ENCODE assay signal across 19 mouse cellular contexts in the genomic region with DNA sequence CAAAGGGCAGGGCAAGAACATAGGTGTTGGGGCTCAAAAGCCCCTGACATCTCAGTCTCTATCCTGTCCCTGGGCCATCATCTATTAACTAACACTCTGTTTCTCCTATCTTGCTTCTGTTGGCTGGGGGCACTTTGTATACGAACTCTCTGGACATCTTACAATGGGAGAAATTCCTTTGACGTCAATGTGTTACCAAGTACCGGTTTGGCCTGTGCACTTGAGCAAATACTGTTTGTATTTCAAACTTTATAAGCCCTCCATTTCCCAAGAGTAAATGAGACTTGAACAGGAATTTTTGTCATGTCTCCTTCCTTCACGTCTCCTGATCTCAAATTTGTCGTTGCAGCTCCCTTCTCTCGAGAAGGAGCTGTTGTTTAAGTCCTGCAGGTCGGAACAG.
"Had no signal": no experiment of that assay in that cellular context is flagged by ENCODE, and none has a peak within 500 bp of the region (broad histone marks: within the 10 kb centered on the region; RNA-seq: fewer than 3 reads in every experiment).

No protein-coding gene starts in this region.

- H3K4me2 ChIP-seq: liver, embryonic 12.5 days; midbrain, embryonic 12.5 days; neural tube, embryonic 13.5 days; neural tube, embryonic 15.5 days had no signal

- H3K4me3 ChIP-seq: liver, embryonic 12.5 days; midbrain, embryonic 10.5 days; midbrain, embryonic 12.5 days; myocyte; neural tube, embryonic 13.5 days; neural tube, embryonic 15.5 days had no signal

- ATAC-seq: liver, embryonic 12.5 days; midbrain, embryonic 16.5 days had no signal

- H3K27me3 ChIP-seq: liver, embryonic 12.5 days; midbrain, embryonic 12.5 days; neural tube, embryonic 13.5 days; neural tube, embryonic 15.5 days had no signal

- H3K36me3 ChIP-seq: liver, embryonic 12.5 days; midbrain, embryonic 10.5 days; midbrain, embryonic 12.5 days; neural tube, embryonic 13.5 days; neural tube, embryonic 15.5 days had no signal

- H3K4me1 ChIP-seq: liver, embryonic 12.5 days; midbrain, embryonic 10.5 days; midbrain, embryonic 12.5 days; neural tube, embryonic 13.5 days; neural tube, embryonic 15.5 days had no signal

- DNase-seq: lung, postnatal 14 days; lung, postnatal 36 days; midbrain, embryonic 14.5 days; retina, postnatal 1 day; right cerebral cortex, adult 18-20 months; right cerebral cortex, postnatal 25 days; right cerebral cortex, postnatal 4 days; spleen, adult 18-20 months; thymus, adult 18-20 months; thymus, postnatal 14 days; thymus, postnatal 36 days had no signal

- H3K27ac ChIP-seq: liver, embryonic 12.5 days; liver, embryonic 14.5 days; midbrain, embryonic 10.5 days; midbrain, embryonic 12.5 days; neural tube, embryonic 13.5 days; neural tube, embryonic 15.5 days had no signal

- H3K9ac ChIP-seq: liver, embryonic 12.5 days; liver, embryonic 14.5 days; midbrain, embryonic 12.5 days; neural tube, embryonic 13.5 days; neural tube, embryonic 15.5 days had no signal

- H3K9me3 ChIP-seq: liver, embryonic 12.5 days; midbrain, embryonic 10.5 days; midbrain, embryonic 12.5 days; neural tube, embryonic 13.5 days; neural tube, embryonic 15.5 days had no signal
